Mouse (Mus musculus) bone marrow, adult 2 months (tissue): Measurements from ENCODE around the gene Denr. TPM values are rescaled to one million over a fixed set of nuclear protein-coding genes. Genes with fewer than 3 reads are reported as not detected.

Experiments used
- H3K27ac ChIP-seq: fragments of 200-500 bp; 2 replicates; pipeline ENCODE4 v1.5.1; 2012; ENCODE audit warnings: low read depth, mild to moderate bottlenecking, control low read depth, inconsistent platforms, low read length; ENCODE audit not compliant: control insufficient read depth, poor library complexity, insufficient read depth
- H3K4me1 ChIP-seq: fragments of 200-500 bp; 2 replicates; pipeline ENCODE4 v1.6.1; 2011; ENCODE audit warnings: low read length; ENCODE audit not compliant: control insufficient read depth, insufficient read depth
- H3K4me3 ChIP-seq: fragments of 200-500 bp; replicated peaks from 2 replicates; pipeline ENCODE3; 2011; ENCODE audit warnings: mild to moderate bottlenecking, low read depth, low read length, control low read depth; ENCODE audit not compliant: control insufficient read depth
- CTCF ChIP-seq: fragments of 200-500 bp; IDR thresholded peaks from 2 replicates; pipeline ENCODE4 v1.5.1; 2011; ENCODE audit warnings: low read length, control low read depth; ENCODE audit not compliant: control insufficient read depth, insufficient read depth
- POLR2A ChIP-seq: fragments of 200-500 bp; IDR thresholded peaks from 2 replicates; pipeline ENCODE4 v1.6.1; 2011; ENCODE audit warnings: low read depth, mild to moderate bottlenecking, control low read depth, low read length, borderline replicate concordance; ENCODE audit not compliant: control insufficient read depth
- whole genome bisulfite sequencing: fragments of 180-500 bp; shearing (Covaris S2); methylation state at CpG from one replicate; pipeline ENCODE4 v1.1.7; 2018; 5-methylcytosine and 5-hydroxymethylcytosine counted together
- polyA plus RNA-seq: library from polyadenylated mRNA; stranded (reverse); fragments of >200 nt; gene quantifications from 2 replicates; pipeline ENCODE4 v1.2.4, GENCODE M21; 2011; ENCODE audit warnings: low replicate concordance; ENCODE audit not compliant: missing spikeins, insufficient read depth, insufficient read length

Denr gene
- polyA plus RNA-seq, 1 experiment: 41.1 TPM

- no peak for TF ChIP-seq CTCF
- TF ChIP-seq POLR2A: no peak
- WGBS: 8% methylated on average over 14 of the region's 14 CpGs
- peaks cover 1% of the 10 kb centered on the region; the same call in 1 of the 2 replicates for H3K4me1 ChIP-seq
- no peak overlapping the region for H3K4me3 ChIP-seq
- H3K27ac ChIP-seq: no peak overlapping the region
These were observed 28.9 kb upstream of the Denr start for GRCm38 (mm10) chr5:123878056-123878455.

DNA sequence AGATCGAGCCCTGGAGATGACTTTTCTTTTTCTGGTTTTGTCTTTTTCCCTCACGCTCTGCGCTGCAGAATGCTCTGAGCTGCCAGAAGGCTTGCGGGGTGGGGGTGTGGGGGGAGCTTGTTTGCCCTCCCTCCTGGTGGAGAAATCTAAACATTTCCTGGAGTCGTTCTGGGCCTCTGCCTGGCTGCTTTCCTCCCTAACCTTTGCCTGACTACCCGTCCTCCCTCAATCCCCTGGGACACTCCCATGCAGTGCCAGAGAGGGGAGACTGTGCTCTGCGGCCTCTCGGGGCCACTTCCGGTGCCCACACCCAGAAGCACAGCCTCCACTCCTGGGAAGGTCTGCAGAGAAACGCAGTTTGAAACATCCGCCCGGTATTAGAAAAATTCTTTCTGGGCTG is 27.0 kb upstream of the Denr start, which contains the start of gene Hcar1:
Hcar1 (minus strand) TSS at position 93 of the 400 bp plus-strand sequence.
- peaks cover 2% of the 10 kb centered on the region; the same call in 1 of the 2 replicates for H3K4me1 ChIP-seq
- TF ChIP-seq POLR2A (no peak), CTCF (no peak)
- H3K27ac ChIP-seq: no peak within 1 kb of the TSS
- 72% methylated on average over 12 of the region's 12 CpGs for WGBS
- no peak within 1 kb of the TSS for H3K4me3 ChIP-seq

- TF ChIP-seq POLR2A (no peak), CTCF (no peak; the same call in 1 of the 2 replicates)
- Histone ChIP-seq H3K27ac (no peak overlapping the region), H3K4me3 (no peak overlapping the region), H3K4me1 (peaks cover 2% of the 10 kb centered on the region; the same call in 1 of the 2 replicates)
- WGBS: 85% methylated on average over 14 of the region's 14 CpGs
These were observed 26.2 kb upstream of the Denr start for GRCm38 (mm10) chr5:123880778-123881177.

DNA sequence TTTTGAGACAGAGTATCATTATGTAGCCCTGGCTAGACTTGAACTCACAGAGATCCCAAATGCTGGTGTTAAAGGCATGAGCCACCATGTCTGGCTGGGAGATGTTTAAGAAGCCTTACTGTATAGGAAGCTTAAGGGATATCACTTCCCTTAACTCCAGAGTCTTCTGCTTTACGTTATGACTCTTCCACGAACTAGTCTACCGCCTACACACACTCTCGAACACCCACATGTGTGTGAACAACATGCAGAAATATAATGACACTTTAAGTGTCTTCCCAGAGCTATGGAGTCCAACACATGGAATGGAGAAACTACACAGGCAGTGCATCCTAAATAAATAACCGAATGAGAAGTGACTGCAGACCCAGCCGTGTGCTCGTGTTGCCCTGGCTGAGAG is 23.1 kb upstream of the Denr start:
- Histone ChIP-seq H3K4me3 (no peak overlapping the region), H3K4me1 (peaks cover 2% of the 10 kb centered on the region; the same call in 1 of the 2 replicates), H3K27ac (no peak overlapping the region)
- WGBS: 60% methylated on average over 7 of the region's 7 CpGs
- TF ChIP-seq POLR2A (no peak), CTCF (no peak)

DNA sequence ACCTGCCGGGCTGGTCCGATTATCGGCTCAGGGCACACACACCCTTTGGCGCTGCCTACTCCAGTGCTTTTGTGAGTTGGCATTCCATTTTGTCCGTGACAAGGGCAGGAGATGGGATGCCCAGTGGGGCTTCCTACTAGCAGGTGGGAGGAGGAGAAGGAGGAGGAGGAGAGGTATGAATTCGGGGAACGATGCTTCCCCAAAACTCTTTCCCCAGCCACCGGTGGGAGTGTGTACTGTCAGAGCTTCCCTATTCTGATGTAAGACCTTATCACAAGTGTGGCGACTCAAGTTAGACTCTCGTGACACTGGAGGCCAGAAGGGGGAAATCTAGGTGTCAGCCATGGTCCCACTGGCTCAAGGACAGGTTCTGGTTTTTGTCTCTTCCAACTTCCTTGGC is 22.6 kb upstream of the Denr start:
- peaks cover 2% of the 10 kb centered on the region; the same call in 1 of the 2 replicates for H3K4me1 ChIP-seq
- 41% methylated on average over 10 of the region's 10 CpGs for WGBS
- no peak overlapping the region for H3K4me3 ChIP-seq
- no peak for TF ChIP-seq POLR2A
- no peak for TF ChIP-seq CTCF
- no peak overlapping the region for H3K27ac ChIP-seq

DNA sequence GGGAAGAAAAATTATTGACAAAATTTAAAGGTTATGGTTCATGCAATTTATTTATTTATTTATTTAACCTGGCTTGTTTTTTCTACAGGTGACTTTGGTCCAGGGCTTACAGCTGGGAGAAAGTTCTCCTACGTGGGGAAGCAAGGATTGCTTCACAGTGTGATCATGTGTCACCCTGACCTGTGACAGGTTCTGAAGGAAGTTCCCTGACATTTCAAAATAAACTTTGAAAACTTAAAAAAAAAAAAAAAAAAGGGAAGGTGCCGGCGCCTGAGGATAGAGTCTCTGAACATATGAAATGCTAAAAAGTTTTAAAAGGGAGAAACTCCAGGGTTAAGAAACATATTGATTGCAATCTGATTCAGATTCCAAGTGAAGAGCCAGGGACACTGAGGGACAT is 20.6 kb upstream of the Denr start:
- TF ChIP-seq CTCF (no peak), POLR2A (no peak)
- Histone ChIP-seq H3K4me1 (peaks cover 4% of the 10 kb centered on the region; the same call in 1 of the 2 replicates), H3K4me3 (no peak overlapping the region), H3K27ac (no peak overlapping the region)
- 13% methylated on average over 3 of the region's 3 CpGs for WGBS

GRCm38 (mm10) chr5:123890312-123890711 is 16.7 kb upstream of the Denr start:
- TF ChIP-seq POLR2A: no peak
- no peak for TF ChIP-seq CTCF
- Histone ChIP-seq H3K4me1 (peaks cover 4% of the 10 kb centered on the region; the same call in 1 of the 2 replicates), H3K4me3 (no peak overlapping the region), H3K27ac (no peak overlapping the region)
- WGBS: 79% methylated on average over 2 of the region's 2 CpGs

DNA sequence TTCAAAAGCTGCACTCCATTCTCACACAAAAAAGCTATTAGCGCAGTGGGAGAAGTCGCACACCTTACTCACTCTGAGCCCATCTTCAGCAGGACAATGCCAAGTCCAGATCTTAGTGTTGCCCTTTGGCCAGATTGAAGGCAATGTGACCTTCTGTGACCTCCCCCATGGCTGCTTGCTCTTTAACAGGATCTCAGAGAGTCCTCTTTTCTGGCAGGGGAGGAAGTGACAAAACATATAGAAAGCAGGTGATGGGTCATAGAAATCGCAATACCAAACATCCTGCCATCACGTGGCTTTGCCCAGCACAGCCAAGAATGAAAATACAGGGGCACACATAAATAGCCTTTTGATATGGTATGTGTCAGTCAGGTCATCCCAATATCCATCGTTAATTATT is 16.0 kb upstream of the Denr start:
- Histone ChIP-seq H3K27ac (no peak overlapping the region), H3K4me3 (no peak overlapping the region), H3K4me1 (peaks cover 4% of the 10 kb centered on the region; the same call in 1 of the 2 replicates)
- TF ChIP-seq POLR2A (no peak), CTCF (no peak)
- WGBS: 62% methylated on average over 5 of the region's 5 CpGs

GRCm38 (mm10) chr5:123891669-123892068 is 15.3 kb upstream of the Denr start:
- no peak for TF ChIP-seq CTCF
- no peak for TF ChIP-seq POLR2A
- WGBS: 8% methylated on average over 6 of the region's 6 CpGs
- Histone ChIP-seq H3K4me3 (no peak overlapping the region), H3K27ac (no peak overlapping the region), H3K4me1 (peaks cover 4% of the 10 kb centered on the region; the same call in 1 of the 2 replicates)
